Mouse (Mus musculus): ENCODE results near the gene Idh2.

- TF ChIP-seq POLR2A (IDR thresholded peaks at IDR 0.05; ENCODE audit: low read depth, low read length) (no peak), CTCF (IDR thresholded peaks at IDR 0.05; ENCODE audit: borderline replicate concordance, insufficient read depth, low read length) (peak; percentile 45; the same call in 1 of the 2 replicates)
Measured at GRCm38 (mm10) chr7:80084484-80084931, 30.7 kb downstream of the Idh2 start.

All from embryonic fibroblast, embryonic 13.5 days (primary cell).